Mouse (Mus musculus): ENCODE measurements around the gene Elmod3. TPM values are rescaled to one million over a fixed set of nuclear protein-coding genes. Genes with fewer than 3 reads are reported as not detected.

Elmod3 gene
- 10 to 100 TPM; 13.3 to 15.8 TPM for total RNA-seq (2021)
- long read RNA-seq, experiment 1, partial matches to known transcripts, result 1 of 8 reads
- long read RNA-seq, experiment 1, other reads (novel, unspliced or antisense), result 3 of 8 reads
- long read RNA-seq, experiment 2, partial matches to known transcripts, result 0 of 10 reads
- long read RNA-seq, experiment 2, other reads (novel, unspliced or antisense), result 3 of 10 reads

- peak; percentile 96 for DNase-seq
Observed at GRCm38 (mm10) chr6:72597956-72598753, at the start of gene Elmod3, which contains the start of gene Retsat. Gene Elmod3 (minus strand): TSS chr6:72598413. Gene Retsat (plus strand): TSS chr6:72598475.

GRCm38 (mm10) chr6:72647383-72647820 is 49.2 kb upstream of the Elmod3 start:
- DNase-seq, result peak; percentile 78

- no peak for DNase-seq
Observed at GRCm38 (mm10) chr6:72645364-72645763, 47.2 kb upstream of the Elmod3 start.

GRCm38 (mm10) chr6:72644576-72644975 is 46.4 kb upstream of the Elmod3 start:
- DNase-seq, result no peak

GRCm38 (mm10) chr6:72641218-72641954 is 43.2 kb upstream of the Elmod3 start:
- no peak for DNase-seq

GRCm38 (mm10) chr6:72636940-72637339 is 38.7 kb upstream of the Elmod3 start:
- DNase-seq, result no peak

- DNase-seq, result peak; percentile 75
Observed at GRCm38 (mm10) chr6:72635760-72636431, 37.7 kb upstream of the Elmod3 start.

- DNase-seq, result no peak
Observed at GRCm38 (mm10) chr6:72634311-72634710, 36.1 kb upstream of the Elmod3 start.

- no peak for DNase-seq
Observed at GRCm38 (mm10) chr6:72631700-72632099, 33.5 kb upstream of the Elmod3 start.

- no peak for DNase-seq
Observed at GRCm38 (mm10) chr6:72630961-72631360, 32.7 kb upstream of the Elmod3 start.

- no peak for DNase-seq
Observed at GRCm38 (mm10) chr6:72630370-72630769, 32.2 kb upstream of the Elmod3 start.

GRCm38 (mm10) chr6:72627276-72627675 is 29.1 kb upstream of the Elmod3 start:
- DNase-seq, result no peak

- no peak for DNase-seq
Observed at GRCm38 (mm10) chr6:72626391-72626790, 28.2 kb upstream of the Elmod3 start.

- DNase-seq, result peak; percentile 83
Observed at GRCm38 (mm10) chr6:72623661-72624402, 25.6 kb upstream of the Elmod3 start.

- DNase-seq, result no peak
Observed at GRCm38 (mm10) chr6:72622917-72623316, 24.7 kb upstream of the Elmod3 start.

GRCm38 (mm10) chr6:72620920-72621319 is 22.7 kb upstream of the Elmod3 start:
- DNase-seq, result no peak

GRCm38 (mm10) chr6:72619734-72620532 is 21.7 kb upstream of the Elmod3 start:
- DNase-seq, result no peak

GRCm38 (mm10) chr6:72616643-72617288 is 18.6 kb upstream of the Elmod3 start, which contains the start of gene Tgoln1:
Gene Tgoln1 (minus strand): TSS chr6:72617000.
- DNase-seq, result peak; percentile 96

- no peak for DNase-seq
Observed at GRCm38 (mm10) chr6:72615561-72616375, 17.6 kb upstream of the Elmod3 start.

Data from adrenal gland, postnatal 10 days (tissue).